Mouse (Mus musculus): ENCODE measurements around the gene Ppp1cb.

GRCm38 (mm10) chr5:32423339-32424046 lies 35.1 kb upstream of the Ppp1cb start:
- TF ChIP-seq CTCF (IDR thresholded peaks at IDR 0.05; ENCODE audit: borderline replicate concordance, insufficient read depth, low read length) (no peak), POLR2A (IDR thresholded peaks at IDR 0.05; ENCODE audit: low read depth, low read length) (no peak)
